Mouse (Mus musculus) erythroblast, embryonic 14.5 days (primary cell): ENCODE results near the gene Islr.

ENCODE experiments used
- GATA1 ChIP-seq: IDR thresholded peaks from 2 replicates; pipeline ENCODE4 v1.6.1; 2012; ENCODE audit warnings: low read length, inconsistent platforms, mixed read lengths
- TAL1 ChIP-seq: IDR thresholded peaks from 3 replicates; pipeline ENCODE4 v1.6.1; 2012; ENCODE audit warnings: low read length, inconsistent platforms, mixed read lengths

- TF ChIP-seq GATA1 (no peak), TAL1 (no peak)
Measured at GRCm38 (mm10) chr9:58213377-58213776, 9.3 kb upstream of the Islr start.
